Mouse (Mus musculus): ENCODE results near the gene Ift88. TPM values are rescaled to one million over a fixed set of nuclear protein-coding genes. Genes with fewer than 3 reads are reported as not detected.
"Not testable (repeated sequence)": the region's sequence is repeated elsewhere in the genome, so short reads cannot be mapped to it uniquely, and the experiment has no call there.

Ift88 gene
- polyA plus RNA-seq, 1 experiment = 22.8 TPM

GRCm38 (mm10) chr14:57424212-57424561 is 325 bp downstream of the Ift88 start:
- H3K4me3 ChIP-seq (ENCODE audit: insufficient read depth, low read length) = peak overlapping the region; percentile 67
- no peak for TF ChIP-seq CTCF (IDR thresholded peaks at IDR 0.05; ENCODE audit: borderline replicate concordance, insufficient read depth, low read length)
- TF ChIP-seq POLR2A (IDR thresholded peaks at IDR 0.05; ENCODE audit: low read depth, low read length) = no peak
- H3K27ac ChIP-seq (ENCODE audit: insufficient read depth, low read length) = no peak overlapping the region
- no peaks in the 10 kb centered on the region for H3K4me1 ChIP-seq (ENCODE audit: control insufficient read depth, insufficient read depth, low read length)

- TF ChIP-seq CTCF (IDR thresholded peaks at IDR 0.05; ENCODE audit: borderline replicate concordance, insufficient read depth, low read length) (no peak), POLR2A (IDR thresholded peaks at IDR 0.05; ENCODE audit: low read depth, low read length) (no peak)
- H3K4me3 ChIP-seq (ENCODE audit: insufficient read depth, low read length) = no peak overlapping the region
- no peak overlapping the region for H3K27ac ChIP-seq (ENCODE audit: insufficient read depth, low read length)
- no peaks in the 10 kb centered on the region for H3K4me1 ChIP-seq (ENCODE audit: control insufficient read depth, insufficient read depth, low read length)
Measured at GRCm38 (mm10) chr14:57430451-57430850, 6.6 kb downstream of the Ift88 start.

- H3K4me1 ChIP-seq (ENCODE audit: control insufficient read depth, insufficient read depth, low read length) = no peaks in the 10 kb centered on the region
- H3K27ac ChIP-seq (ENCODE audit: insufficient read depth, low read length) = no peak overlapping the region
- no peak overlapping the region for H3K4me3 ChIP-seq (ENCODE audit: insufficient read depth, low read length)
- TF ChIP-seq POLR2A (IDR thresholded peaks at IDR 0.05; ENCODE audit: low read depth, low read length) (no peak), CTCF (IDR thresholded peaks at IDR 0.05; ENCODE audit: borderline replicate concordance, insufficient read depth, low read length) (no peak)
Measured at GRCm38 (mm10) chr14:57452516-57452915, 28.7 kb downstream of the Ift88 start.

GRCm38 (mm10) chr14:57459883-57460282 is 36.0 kb downstream of the Ift88 start:
- Histone ChIP-seq H3K27ac (ENCODE audit: insufficient read depth, low read length) (no peak overlapping the region), H3K4me3 (ENCODE audit: insufficient read depth, low read length) (no peak overlapping the region), H3K4me1 (ENCODE audit: control insufficient read depth, insufficient read depth, low read length) (no peaks in the 10 kb centered on the region)
- TF ChIP-seq CTCF (IDR thresholded peaks at IDR 0.05; ENCODE audit: borderline replicate concordance, insufficient read depth, low read length) (no peak), POLR2A (IDR thresholded peaks at IDR 0.05; ENCODE audit: low read depth, low read length) (no peak)

DNA sequence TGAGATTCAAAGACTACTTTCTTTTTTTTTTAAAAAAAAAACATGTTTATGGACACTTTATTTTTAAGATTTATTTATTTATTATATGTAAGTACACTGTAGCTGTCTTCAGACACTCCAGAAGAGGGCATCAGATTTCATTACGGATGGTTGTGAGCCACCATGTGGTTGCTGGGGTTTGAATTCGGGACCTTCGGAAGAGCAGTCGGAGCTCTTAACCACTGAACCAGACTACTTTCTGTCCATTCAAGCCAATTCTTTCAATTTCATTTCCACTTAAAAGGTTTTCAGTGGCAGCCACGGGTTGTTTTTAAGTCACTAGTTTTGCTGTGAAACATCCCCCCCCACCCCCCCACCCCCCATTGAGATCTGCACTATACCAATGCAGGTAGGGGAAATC is 36.5 kb downstream of the Ift88 start:
- not testable (repeated sequence) for H3K4me3 ChIP-seq (ENCODE audit: insufficient read depth, low read length); H3K27ac ChIP-seq (ENCODE audit: insufficient read depth, low read length); H3K4me1 ChIP-seq (ENCODE audit: control insufficient read depth, insufficient read depth, low read length)

DNA sequence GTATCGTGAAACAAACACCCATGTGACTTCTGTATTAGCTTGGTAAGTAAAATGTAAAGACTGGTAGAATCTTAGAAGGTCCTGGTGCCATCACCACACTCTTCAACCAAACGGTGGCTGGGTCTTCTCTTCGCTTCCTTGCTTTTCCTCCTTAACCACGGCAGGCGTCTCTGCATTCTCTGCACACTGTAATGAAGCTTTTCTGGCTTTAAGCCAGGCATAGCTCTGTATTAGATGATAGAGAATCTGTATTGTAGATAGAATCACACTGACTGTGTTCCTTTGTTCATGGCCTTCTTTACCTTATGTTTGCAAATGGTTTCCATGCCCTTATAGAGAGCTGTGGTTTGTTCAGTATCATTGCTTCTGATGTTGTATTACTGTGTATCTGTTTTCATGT is 39.0 kb downstream of the Ift88 start:
- Histone ChIP-seq H3K27ac (ENCODE audit: insufficient read depth, low read length) (no peak overlapping the region), H3K4me3 (ENCODE audit: insufficient read depth, low read length) (no peak overlapping the region), H3K4me1 (ENCODE audit: control insufficient read depth, insufficient read depth, low read length) (no peaks in the 10 kb centered on the region)
- TF ChIP-seq CTCF (IDR thresholded peaks at IDR 0.05; ENCODE audit: borderline replicate concordance, insufficient read depth, low read length) (no peak), POLR2A (IDR thresholded peaks at IDR 0.05; ENCODE audit: low read depth, low read length) (no peak)

GRCm38 (mm10) chr14:57475057-57475456 is 51.2 kb downstream of the Ift88 start:
- no peak overlapping the region for H3K27ac ChIP-seq (ENCODE audit: insufficient read depth, low read length)
- H3K4me1 ChIP-seq (ENCODE audit: control insufficient read depth, insufficient read depth, low read length) = no peaks in the 10 kb centered on the region
- H3K4me3 ChIP-seq (ENCODE audit: insufficient read depth, low read length) = no peak overlapping the region
- TF ChIP-seq POLR2A (IDR thresholded peaks at IDR 0.05; ENCODE audit: low read depth, low read length) = no peak
- no peak for TF ChIP-seq CTCF (IDR thresholded peaks at IDR 0.05; ENCODE audit: borderline replicate concordance, insufficient read depth, low read length)

GRCm38 (mm10) chr14:57482262-57482661 is 58.4 kb downstream of the Ift88 start:
- Histone ChIP-seq H3K4me3 (ENCODE audit: insufficient read depth, low read length) (no peak overlapping the region), H3K4me1 (ENCODE audit: control insufficient read depth, insufficient read depth, low read length) (no peaks in the 10 kb centered on the region), H3K27ac (ENCODE audit: insufficient read depth, low read length) (no peak overlapping the region)
- TF ChIP-seq CTCF (IDR thresholded peaks at IDR 0.05; ENCODE audit: borderline replicate concordance, insufficient read depth, low read length) (no peak), POLR2A (IDR thresholded peaks at IDR 0.05; ENCODE audit: low read depth, low read length) (no peak)

DNA sequence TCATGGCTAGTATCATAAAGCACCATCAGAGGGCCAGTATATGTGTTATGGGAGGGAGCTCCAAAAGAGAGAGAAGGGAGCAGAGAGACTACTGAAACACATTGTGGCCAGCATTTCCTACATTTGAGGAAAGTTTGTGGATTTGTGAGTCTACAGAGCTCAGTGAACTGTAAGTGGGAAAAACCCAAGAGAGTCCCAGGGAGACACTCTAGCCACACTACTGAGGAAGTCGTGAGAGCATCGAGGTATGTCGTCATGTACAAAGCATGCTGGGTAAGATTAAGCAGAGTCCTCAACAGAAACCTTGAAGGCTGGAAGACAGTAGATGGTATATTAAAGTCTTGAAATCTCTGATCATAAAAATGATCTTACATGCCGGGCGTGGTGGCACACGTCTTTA is 60.3 kb downstream of the Ift88 start:
- no peak for TF ChIP-seq CTCF (IDR thresholded peaks at IDR 0.05; ENCODE audit: borderline replicate concordance, insufficient read depth, low read length)
- TF ChIP-seq POLR2A (IDR thresholded peaks at IDR 0.05; ENCODE audit: low read depth, low read length) = no peak
- no peaks in the 10 kb centered on the region for H3K4me1 ChIP-seq (ENCODE audit: control insufficient read depth, insufficient read depth, low read length)
- no peak overlapping the region for H3K27ac ChIP-seq (ENCODE audit: insufficient read depth, low read length)
- no peak overlapping the region for H3K4me3 ChIP-seq (ENCODE audit: insufficient read depth, low read length)

DNA sequence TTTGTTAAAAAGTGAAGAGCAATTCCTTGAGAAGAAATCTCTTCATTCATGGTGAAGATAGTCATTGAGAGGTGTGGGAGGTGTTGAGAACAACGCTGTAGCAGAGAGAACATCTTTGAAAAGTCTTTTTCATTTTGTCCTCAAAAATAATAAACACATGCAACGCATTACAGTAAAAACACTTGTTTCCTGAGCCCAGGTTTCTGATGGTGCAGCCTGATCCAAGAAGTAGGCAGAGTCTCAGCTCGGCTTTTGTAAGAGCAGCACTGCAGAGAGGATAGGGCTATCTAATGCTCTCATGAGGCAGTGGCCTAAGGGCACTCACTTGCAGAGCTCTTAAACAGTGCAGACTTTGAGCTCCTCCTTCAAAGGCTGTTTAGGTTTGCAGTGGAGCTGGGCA is 65.8 kb downstream of the Ift88 start:
- H3K4me3 ChIP-seq (ENCODE audit: insufficient read depth, low read length) = no peak overlapping the region
- H3K27ac ChIP-seq (ENCODE audit: insufficient read depth, low read length) = no peak overlapping the region
- no peaks in the 10 kb centered on the region for H3K4me1 ChIP-seq (ENCODE audit: control insufficient read depth, insufficient read depth, low read length)
- TF ChIP-seq POLR2A (IDR thresholded peaks at IDR 0.05; ENCODE audit: low read depth, low read length) (no peak), CTCF (IDR thresholded peaks at IDR 0.05; ENCODE audit: borderline replicate concordance, insufficient read depth, low read length) (no peak)

GRCm38 (mm10) chr14:57493840-57494239 is 70.0 kb downstream of the Ift88 start:
- Histone ChIP-seq H3K27ac (ENCODE audit: insufficient read depth, low read length) (no peak overlapping the region), H3K4me3 (ENCODE audit: insufficient read depth, low read length) (no peak overlapping the region), H3K4me1 (ENCODE audit: control insufficient read depth, insufficient read depth, low read length) (no peaks in the 10 kb centered on the region)
- TF ChIP-seq CTCF (IDR thresholded peaks at IDR 0.05; ENCODE audit: borderline replicate concordance, insufficient read depth, low read length) (no peak), POLR2A (IDR thresholded peaks at IDR 0.05; ENCODE audit: low read depth, low read length) (no peak)

Measured in embryonic fibroblast, embryonic 13.5 days (primary cell).